Mouse (Mus musculus): ENCODE data around the gene Spcs1. TPM values are rescaled to one million over a fixed set of nuclear protein-coding genes. Genes with fewer than 3 reads are reported as not detected.

Spcs1 gene
- 250 and 265 TPM in 2 replicates for total RNA-seq (2021)
- long read RNA-seq, transcript Spcs1-204 (4 exons, 949 nt) = major isoform, 123 of 132 reads
- long read RNA-seq, partial matches to known transcripts = 2 of 132 reads
- long read RNA-seq, other reads (novel, unspliced or antisense) = 1 of 132 reads

DNA sequence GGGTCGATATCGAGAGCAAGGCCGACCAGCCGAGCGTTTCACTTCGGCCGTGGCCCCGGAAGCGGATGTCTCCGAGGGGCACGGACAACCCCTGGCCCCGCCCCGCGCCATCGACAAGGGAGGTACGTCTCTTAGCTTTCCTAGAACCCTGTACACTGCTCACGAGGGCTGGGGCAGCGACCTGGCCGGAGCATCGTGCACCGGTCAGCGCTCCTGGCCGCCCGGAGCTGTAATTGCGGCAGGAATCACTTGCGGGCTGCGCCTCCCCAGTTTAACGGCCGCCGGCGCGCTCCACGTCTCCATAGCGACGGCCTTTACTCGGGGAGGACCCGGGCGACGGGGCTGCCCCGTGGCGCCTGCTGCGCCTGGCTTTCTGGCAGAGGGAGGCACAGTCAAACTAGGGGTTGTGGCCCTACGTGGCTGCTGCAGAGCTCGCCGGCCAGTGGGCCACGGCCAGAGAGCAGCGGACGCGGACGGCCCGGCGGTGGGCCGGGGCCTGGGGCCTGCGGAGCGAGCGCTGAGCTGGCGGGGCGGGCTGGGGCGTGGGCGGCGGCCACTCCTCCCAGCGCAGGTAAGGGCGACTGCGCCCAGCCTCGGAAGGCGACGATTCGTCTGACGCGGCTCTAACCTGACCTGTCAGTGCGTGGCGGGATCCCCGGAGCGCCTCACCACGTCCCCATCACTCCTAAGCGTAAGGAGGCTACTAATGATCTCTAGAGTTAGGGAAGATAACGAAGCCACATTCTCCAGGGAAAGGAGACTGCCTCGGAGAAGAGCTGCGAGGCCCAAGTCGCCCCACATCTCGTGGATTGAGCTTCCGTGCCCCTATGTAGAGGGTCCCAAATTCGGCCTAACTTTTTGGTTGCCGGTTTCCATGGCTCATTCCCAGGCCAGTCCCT lies at the start of gene Spcs1, which contains the start of gene Glt8d1:
Gene Spcs1 (minus strand): TSS at position 366 of the 899 bp plus-strand sequence.
Gene Glt8d1 (plus strand): TSS at position 94 of the 899 bp plus-strand sequence.
- DNase-seq = peak; percentile 90

DNA sequence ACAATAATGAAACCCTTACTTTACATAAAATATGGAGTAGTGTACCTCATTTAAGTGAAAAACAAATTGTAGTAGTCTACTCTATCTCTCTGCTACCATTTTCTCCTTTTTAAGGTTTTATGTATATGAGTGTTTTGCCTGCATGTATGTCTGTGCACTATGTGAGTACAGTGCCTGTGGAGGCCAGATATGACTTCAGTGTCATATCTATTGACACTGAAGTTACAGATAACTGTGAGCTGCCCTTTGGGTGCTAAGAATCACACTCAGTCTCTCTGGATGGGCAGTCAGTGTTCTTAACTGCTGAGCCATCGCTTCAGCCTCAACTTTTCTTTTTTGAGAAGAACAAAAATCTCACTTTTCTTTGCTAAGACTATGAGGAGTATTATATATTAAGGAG lies 44.3 kb upstream of the Spcs1 start:
- DNase-seq = no peak

DNA sequence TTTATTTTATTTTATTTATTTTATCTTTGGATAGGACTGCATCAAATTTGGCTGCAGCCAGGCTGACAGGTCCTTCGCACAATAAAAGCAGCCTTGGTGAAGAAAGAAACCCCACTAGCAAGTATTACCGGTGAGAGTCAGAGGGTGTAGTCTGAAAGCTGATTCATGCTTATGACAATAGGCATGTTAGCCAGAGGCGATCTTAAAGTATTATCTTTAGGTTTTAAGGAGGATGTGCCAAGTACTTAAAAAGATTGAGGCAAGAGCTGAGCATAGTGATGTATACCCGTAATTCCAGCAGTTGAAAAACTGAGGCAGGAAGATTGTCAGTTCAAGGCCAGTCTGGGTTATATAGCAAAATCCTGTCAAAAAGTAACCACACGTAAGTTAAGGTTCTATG lies 43.8 kb upstream of the Spcs1 start:
- no peak for DNase-seq

DNA sequence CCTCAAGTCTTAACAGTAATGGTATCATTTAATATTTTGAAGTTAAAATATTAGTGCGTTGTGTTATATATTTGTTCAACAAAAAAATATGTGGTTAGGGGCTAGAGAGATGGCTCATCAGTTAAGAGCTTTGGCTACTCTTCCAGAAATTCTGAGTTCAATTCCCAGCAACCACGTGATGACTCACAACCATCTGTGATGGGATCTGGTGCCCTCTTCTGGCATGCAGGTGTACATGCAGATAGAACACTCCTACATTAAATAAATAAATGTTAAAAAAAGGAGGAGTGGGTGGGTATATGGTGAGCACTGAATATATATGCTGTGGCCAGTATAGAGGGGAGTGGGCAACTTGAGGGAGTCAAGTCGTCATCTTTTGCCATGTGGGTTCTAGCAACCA lies 24.3 kb upstream of the Spcs1 start:
- DNase-seq = no peak

DNA sequence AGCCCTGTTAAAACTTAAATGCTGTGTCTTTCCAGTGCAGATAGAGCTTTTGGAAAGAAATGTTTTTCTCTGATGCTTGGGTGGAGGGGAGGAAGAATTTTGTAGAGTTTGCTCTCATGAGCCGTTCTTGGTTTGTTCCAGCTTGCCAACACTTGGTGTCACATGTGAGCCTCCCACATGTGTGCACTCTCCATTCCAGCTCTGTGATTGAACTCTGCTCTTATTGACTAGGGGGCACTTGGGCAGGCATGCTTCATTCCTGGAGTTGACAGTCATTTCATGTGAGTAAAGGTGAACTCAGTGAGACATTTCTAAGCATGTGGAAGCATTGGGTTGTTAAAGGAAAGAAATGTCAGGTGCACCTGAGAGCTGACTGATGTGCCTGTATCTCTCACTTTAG lies 21.1 kb upstream of the Spcs1 start:
- no peak for DNase-seq

DNA sequence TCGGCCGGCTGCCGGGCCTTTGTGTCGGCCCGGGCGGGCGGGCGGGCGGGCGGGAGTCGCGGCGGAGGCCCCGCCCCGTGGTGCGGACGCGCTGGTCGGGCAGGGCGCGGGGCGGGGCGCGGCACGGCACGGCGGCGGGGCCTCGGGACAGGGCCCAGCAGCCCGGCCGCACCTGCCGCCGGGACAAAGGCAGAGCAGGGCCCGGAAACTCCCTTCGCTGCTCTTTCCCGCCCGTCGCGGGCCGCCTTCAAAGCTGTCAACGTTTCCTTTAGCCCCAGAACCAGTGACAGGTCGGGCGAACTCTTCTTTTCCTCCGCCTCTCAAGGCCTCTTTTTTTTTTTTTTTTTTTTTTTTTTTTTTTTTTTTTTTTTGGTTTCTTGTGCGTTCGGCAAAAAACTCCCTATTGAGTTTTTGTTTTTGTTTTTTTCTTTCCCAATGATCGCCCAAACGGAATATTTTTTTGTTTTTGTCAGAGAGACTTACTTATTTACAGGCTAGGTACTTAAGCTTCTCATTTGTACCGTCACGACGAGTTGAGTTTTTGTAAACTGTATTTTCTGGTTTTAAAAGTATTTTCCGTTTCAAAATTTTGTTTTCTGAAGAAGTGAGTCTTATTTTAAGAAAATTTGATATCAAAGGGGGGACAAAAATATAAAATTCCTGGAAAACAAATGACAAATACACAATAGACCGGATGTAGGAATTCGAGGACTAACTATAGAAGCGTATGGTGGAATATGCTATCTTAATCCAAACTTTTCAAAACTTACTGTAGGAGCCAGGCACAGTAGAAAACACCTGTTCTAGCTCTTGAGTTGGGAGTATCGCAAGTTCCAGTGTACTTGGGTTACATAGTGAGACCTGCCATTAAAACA lies 18.1 kb upstream of the Spcs1 start:
- DNase-seq = peak; percentile 83

DNA sequence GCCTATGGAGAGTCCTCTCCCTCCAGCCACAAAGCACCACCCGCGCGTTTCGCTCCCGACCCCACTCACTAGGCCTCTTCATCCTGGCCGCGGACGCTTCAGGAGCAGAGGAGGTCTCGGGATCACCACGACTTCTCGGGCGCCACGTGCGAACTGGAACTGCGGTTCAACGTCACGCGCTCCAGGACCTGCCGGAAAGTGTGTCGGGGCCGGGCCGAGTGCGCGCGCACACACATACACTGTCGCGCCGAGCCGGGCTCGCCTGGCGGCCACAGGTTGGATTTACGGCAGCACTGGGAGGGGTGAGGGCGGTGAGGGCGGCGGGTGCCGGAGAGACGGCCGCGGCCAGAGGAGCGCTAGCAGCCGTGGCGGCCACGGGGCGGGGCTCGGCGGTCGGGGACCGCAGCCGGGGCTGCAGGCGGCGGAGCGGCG lies 17.4 kb upstream of the Spcs1 start, which contains the start of the genes Pbrm1 and Gnl3:
Gene Pbrm1 (plus strand): TSS at position 279 of the 432 bp plus-strand sequence.
Gene Gnl3 (minus strand): TSS at position 293 of the 432 bp plus-strand sequence.
- peak; percentile 98 for DNase-seq

DNA sequence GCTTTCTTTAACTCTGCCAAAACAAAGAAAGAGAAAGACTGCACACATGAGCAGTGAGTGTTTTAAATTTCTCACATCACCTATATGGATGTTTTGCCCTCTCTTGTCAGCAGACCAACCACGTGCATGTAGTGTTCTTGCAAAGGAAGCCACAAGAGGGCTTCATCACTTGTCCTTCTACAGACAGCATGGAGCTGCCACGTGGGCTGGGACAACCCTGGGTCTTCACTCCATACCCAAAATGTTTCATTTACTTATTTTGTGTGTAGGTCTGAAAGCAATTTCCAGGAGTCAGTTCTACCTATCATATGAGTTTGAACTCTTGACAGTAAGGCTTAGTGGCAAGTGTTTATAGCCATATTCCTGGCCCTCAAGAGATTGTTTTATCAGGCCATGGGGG lies 16.4 kb upstream of the Spcs1 start:
- DNase-seq = peak; percentile 10

DNA sequence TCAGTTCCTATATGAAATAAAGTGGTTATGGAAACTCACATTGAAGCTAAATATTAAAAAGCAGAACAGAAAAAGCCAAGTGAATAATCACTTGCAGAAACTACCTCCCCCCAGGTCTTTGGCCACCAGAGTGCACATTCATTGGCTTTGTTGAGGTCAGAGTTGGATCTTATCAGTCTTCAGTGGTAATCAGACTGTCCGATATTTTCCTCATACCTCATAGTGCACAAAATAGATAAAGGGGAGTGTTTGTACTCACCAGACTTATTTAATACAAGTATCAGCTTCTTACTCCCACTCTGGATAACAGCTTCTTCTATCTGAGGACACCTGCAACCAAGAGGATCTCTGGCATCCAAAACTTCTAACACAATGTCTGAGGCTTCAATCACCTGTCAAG lies 14.6 kb upstream of the Spcs1 start:
- no peak for DNase-seq

DNA sequence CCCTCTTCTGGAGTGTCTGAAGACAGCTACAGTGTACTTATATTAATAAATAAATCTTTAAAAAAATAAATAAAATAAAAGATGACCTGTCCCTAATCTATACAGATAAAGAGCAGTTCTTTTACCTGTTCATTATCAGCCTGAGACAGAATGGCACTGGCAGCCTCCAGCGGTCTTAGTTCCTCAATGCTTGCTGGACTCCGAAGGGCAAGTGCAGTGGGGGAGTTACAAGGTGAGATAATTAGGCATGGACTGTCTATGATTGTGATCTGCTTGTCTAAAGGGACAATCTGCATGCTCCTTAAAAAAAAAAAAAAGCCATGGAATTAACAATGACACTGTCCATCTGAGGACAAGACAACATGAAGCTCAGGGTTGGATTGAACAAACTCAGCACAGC lies 12.5 kb upstream of the Spcs1 start:
- no peak for DNase-seq

DNA sequence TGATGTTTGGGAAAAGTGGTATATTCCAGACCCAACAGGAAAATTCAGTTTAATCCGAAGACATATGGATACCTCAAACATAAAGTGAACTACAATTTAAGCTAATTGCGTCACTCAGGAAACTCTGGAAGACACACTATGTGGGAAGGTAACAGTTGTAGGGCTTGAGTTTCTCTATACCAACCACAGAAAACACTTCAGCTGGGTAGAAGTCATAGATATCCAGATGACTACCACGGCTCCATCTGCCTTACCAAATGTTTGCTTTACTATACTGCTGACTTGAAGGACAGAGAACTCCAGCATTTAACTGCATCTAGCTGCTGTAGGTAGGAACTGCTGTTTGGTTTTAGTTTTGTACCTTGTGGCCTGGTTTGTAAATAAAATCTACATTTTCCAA lies 10.1 kb upstream of the Spcs1 start:
- DNase-seq = no peak

DNA sequence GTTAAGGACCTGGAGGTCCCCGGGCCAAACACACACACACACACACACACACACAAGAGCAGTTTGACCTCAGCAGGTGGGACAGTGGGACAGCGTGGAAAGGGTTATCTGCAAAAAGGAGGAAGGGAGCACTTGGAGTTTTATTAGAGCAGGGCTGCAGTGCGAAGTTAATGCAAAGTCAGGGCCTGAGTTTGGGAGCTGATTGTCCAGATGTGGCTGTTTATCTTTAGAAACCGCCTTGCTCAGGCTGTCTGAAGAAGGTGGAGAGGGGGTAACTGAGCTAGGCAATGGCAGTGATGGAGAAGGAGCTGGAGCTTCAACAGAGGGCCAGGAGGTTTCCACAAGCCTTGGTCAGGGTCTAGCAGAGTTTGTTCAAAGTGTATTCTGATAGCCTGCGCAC lies 5.3 kb upstream of the Spcs1 start:
- no peak for DNase-seq

DNA sequence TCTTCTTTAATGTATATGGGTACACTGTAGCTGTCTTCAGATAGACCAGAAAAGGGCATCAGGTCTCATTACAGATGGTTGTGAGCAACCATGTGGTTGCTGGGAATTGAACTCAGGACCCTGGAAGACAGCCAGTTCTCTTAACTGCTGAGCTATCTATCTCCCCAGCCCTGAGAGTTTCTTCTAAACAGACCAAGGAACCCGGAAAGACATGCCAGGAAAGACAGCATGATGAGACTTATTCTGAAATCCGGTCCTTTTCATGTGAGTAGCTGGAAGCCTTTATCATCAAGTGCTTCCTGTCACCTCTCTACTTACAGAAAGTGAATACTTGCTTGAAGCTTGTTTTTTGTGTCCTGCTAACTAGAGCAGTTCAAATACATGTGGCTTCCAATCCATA lies 3.1 kb upstream of the Spcs1 start:
- DNase-seq = no peak

DNA sequence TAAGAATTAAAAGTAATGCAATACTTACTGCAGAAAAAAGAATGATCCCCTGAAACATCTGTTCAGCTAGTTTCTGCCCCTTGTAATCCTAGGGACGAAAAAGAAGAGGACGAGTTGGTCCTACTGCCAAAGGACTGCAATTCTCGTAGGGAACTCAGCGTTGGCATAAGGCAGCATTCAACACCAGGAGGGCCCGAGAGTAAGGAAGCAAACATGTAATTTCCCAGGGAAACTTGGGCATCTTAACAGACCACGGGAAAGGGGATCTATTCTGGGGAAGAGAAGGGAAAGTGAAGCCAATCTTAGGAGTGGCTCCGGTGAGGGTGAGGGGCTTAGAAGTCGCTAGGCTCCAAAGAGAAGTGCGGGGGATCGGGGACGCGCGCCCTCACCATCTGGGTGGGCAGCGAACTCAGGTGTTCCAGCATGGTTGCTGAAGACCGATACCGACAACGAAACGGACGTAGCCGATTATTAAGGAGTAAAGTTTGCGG lies 611 bp downstream of the Spcs1 start:
- DNase-seq = no peak

DNA sequence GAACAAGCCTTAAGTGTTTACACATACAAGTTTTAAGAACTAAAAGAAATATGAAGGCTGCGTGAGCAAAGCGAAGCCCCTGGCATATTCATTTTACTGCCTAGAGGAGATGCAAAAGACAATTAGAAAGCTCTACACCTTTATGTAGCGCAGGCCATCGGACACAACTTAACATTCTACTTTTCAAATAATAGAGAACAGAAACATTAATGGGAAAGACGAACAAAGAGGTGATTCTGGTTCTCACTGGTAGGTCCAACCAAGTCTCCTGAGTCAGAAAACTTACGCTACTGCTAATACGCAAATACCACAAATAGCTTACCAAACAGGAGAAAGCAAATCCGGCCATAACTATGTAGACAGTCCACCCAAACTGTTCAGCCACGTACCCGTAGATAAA lies 1.1 kb downstream of the Spcs1 start:
- DNase-seq = no peak

DNA sequence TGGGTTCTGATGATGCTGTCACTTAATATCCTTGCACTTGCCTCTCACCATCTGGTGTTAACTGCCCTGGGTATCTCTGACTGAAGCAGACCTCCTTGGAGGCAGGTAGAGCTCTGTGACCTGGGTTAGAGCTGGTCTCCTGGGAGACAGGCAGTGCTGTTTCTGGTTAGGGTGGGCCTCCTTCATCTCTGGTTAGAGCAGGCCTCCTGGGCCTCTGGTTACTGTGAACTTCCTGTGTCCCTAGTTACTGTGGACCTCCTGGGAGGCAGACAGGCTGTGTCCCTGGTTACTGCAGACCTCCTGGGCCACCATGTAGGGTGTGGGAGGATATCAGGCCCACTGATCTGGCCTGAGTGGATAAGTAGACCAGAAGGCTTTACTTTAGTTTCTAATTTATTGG lies 5.1 kb downstream of the Spcs1 start:
- no peak for DNase-seq

DNA sequence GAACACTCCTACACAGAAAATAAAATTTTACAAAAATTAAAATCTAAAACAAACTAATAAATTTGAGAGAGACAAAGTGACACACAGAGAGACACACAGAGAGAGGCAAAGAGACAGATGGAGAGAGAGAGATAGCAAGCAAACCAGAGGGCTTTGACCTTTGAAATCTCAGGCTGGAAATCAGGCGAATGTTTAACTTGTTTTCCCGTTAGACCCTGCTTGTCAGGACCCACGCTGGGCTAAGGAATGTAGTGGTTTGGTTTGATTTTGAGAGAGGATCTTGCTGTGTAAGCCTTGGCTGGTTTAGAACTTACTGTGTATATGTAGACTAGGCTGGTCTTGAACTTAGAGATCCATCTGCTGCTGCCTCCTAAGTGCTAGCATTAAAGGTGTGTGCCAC lies 25.2 kb downstream of the Spcs1 start:
- DNase-seq = no peak

DNA sequence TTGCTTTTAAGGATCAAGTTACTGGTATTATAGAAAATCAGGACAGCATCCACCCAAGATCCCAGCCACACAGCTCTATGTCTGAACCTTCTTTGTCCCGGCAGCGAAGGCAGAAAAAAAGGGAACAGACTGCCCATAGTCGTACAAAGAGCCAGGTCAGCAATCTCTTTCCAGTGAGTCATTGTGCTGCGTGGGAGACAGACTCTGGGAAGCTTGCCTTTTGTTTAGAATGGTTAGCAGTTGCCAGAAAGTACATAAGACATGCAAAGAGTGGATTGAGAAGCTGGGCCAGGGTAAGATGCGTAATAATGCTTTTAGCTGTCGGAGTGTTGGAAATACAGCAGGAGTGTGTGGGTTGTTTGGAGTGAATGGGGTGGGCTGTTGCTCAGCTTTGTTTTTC lies 27.3 kb downstream of the Spcs1 start:
- peak; percentile 16 for DNase-seq

DNA sequence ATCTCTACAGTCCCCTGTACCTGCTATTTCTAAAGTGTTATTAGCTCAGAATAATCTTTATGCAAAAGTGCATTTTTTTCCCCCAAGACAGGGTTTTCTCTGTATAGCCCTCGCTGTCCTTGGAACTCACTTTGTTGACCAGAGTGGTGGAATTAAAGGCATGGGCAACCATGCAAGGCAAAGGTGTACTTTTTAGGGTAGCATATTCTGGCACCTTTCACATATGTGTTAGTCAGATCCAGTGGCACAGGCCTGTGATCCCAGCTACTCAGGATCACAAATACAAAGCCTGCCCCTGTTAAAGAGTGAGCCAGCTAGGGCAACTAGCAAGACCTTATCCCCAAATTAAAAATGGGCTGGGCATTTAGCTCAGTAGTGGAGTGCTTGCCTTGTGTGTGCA lies 41.1 kb downstream of the Spcs1 start:
- no peak for DNase-seq

DNA sequence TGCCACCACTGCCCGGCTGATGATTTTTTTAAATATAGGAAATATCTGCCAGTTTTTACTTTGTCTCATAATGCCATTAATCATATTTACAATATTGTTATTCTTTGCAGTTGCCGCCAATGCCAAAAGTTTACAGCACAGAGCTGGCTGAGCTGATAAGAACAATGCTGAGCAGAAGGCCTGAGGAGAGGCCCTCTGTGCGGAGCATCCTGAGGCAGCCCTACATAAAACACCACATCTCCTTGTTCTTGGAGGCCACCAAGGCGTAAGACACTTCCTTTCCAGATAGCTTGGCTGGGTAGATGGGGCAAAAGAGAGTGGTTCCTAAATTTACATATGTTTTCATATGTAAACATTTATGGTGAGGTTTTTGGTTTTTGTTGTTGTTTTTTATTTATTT lies 42.4 kb downstream of the Spcs1 start:
- no peak for DNase-seq

DNA sequence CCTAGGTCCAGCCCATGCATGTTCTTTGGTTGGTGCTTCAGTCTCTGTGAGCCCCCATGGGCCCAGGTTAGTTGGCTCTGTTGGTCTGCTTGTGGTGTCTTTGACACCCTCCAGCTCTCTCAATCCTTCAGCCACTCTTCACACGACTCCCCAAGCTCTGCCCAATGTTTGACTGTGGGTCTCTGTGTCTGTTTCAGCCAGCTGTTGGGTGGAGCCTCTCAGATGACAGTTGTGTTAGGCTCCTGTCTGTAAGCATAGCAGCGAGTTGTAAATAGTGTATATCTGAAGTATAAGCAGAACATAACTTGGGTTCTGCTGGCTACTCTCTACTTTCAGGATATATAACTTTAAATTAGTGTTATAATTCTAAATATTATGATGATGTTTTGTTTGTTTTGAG lies 43.0 kb downstream of the Spcs1 start:
- DNase-seq = no peak

DNA sequence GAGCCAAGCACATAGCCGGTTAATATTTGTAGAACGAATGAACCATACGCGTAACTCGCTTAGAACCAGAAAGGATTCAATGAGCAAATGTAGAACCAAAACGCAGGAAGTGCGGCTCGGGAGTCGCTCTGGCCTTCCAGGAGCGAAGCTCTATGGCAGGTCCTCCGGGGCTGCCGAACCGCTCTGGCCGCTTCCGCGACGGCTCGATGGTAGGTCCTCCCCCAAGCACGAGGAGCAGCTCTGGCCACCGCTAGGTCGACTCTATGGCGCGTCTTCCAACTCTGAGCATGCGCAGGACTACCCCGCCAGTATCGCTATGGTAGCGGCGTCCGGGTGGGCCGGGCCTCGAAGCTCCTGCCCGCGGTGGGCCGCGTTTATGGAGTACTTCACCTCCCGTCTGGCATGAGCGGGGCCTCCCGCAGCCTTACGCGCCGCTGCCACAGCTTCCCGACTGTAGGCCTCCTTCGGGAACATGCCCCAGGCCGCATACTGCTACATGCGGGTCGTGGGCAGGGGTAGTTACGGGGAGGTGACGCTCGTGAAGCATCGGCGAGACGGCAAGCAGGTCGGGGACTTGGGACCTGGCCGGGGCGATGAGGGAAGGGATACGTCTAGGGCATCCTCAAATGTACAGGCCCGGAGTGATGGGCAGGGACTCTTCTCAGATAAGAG lies 50.2 kb downstream of the Spcs1 start, which contains the start of gene Nek4:
Gene Nek4 (plus strand): TSS at position 224 of the 672 bp plus-strand sequence.
- peak; percentile 94 for DNase-seq

Measured in adrenal gland, postnatal 25 days (tissue).